Mouse (Mus musculus) heart, adult 2 months (tissue): ENCODE results near the gene Klhdc8a.

ENCODE experiments used
- CTCF ChIP-seq: fragments of 200-600 bp; IDR thresholded peaks from 2 replicates; pipeline ENCODE4 v1.8.1; 2022; ENCODE audit warnings: antibody characterized with exemption, mild to moderate bottlenecking, moderate library complexity
- EP300 ChIP-seq: fragments of 200-500 bp; IDR thresholded peaks from 2 replicates; pipeline ENCODE4 v1.6.1; 2011; ENCODE audit warnings: low read depth, low read length, control low read depth; ENCODE audit not compliant: insufficient read depth
- POLR2A ChIP-seq: fragments of 200-500 bp; IDR thresholded peaks from 2 replicates; pipeline ENCODE4 v1.6.1; 2011; ENCODE audit warnings: mild to moderate bottlenecking, low read depth, low read length, control low read depth; ENCODE audit not compliant: insufficient read depth

DNA sequence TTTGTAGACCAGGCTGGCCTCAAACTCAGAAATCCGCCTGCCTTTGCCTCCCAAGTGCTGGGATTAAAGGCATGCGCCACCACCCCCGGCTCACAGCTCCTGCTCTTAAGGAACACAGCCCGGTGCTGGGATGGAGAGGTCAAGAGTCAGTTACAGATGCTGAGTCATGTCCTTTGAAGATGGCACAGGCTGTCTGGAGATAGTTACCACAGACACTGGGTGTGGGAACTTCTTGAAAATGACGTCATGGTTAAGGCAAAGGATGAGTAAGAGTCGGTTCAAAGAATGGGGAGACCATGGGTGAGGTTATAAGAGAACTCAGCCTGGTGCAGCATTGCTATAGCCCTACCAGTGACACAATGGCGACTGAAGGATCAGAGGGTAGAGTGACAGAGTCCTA, 33.8 kb upstream of the Klhdc8a start:
- TF ChIP-seq CTCF (no peak), EP300 (no peak), POLR2A (no peak)
